Mouse (Mus musculus) kidney, adult 2 months (tissue): ENCODE measurements around the gene Ap3b2.

Source experiments
- CTCF ChIP-seq: fragments of 200-500 bp; conservative IDR thresholded peaks from 2 replicates; pipeline ENCODE4 v1.5.1; 2011; ENCODE audit warnings: low read depth, mild to moderate bottlenecking, control low read depth, low read length, moderate library complexity, mixed read lengths; ENCODE audit not compliant: insufficient read depth, insufficient read length
- POLR2A ChIP-seq: fragments of 200-500 bp; IDR thresholded peaks from one replicate; pipeline ENCODE4 v1.6.1; 2011; ENCODE audit warnings: low read depth, low read length, control low read depth

DNA sequence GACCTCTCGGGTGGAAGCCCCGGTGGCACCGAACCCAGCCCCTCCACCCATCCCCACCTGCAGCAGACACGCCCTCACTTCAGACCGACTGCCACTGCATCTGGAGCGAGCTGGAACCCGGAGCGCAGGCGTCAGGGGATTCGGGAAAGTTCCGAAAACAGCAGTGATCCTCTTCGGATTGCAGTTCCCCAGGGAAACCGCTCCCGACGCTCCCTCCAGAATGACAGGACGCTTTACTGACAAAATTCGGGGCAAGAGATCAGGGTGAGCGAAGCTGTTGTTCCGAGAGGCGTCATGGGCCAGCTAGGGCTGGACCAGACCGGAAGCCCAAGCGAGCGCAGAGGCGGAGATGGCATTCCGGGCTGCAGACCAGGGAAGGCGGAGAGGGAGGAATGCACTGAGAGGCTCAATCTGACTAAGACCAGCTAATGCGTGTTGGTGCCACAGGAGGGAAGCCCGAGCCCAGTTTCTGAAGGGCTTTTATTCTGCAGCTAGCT lies 38.5 kb downstream of the Ap3b2 start, which contains the start of gene Cpeb1:
- TF ChIP-seq POLR2A (no peak), CTCF (peak; percentile 53)
